Mouse (Mus musculus) small intestine, adult 2 months (tissue): Measurements from ENCODE around the gene Lcn8.

Experiments
- CTCF ChIP-seq: fragments of 200-500 bp; IDR thresholded peaks from 2 replicates; pipeline ENCODE4 v1.5.1; 2012; ENCODE audit warnings: low read depth, mild to moderate bottlenecking, control low read depth, inconsistent platforms, low read length, moderate library complexity, mixed read lengths; ENCODE audit not compliant: insufficient replicate concordance, insufficient read length; ENCODE audit errors: extremely low read depth
- POLR2A ChIP-seq: fragments of 200-500 bp; IDR thresholded peaks from 2 replicates; pipeline ENCODE4 v1.6.1; 2012; ENCODE audit warnings: low read depth, mild to moderate bottlenecking, control low read depth, inconsistent platforms, low read length, moderate library complexity

DNA sequence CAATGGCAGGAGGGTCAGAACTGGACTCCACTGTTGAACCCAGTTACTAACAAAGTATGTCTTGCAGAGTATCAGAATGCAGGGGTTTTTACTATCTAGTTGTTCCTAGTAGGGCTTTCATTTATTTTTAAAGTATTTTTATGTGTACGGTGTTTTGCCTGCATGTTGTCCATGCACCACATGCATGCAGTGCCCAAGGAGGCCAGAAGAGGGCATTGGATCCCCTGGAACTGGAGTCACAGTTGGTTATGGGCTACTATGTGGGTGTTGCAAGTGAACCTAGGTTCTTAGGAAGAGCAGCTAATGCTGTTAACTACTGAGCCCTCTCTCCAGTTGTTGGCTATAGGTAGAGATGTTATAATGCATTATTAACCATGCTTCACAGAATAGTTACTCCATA lies 10.6 kb downstream of the Lcn8 start:
- TF ChIP-seq CTCF = peak; percentile 48; the same call in 1 of the 2 replicates
- no peak for TF ChIP-seq POLR2A
